Mouse (Mus musculus): ENCODE results near the gene Mrpl58. TPM values are rescaled to one million over a fixed set of nuclear protein-coding genes. Genes with fewer than 3 reads are reported as not detected.
"Not testable (repeated sequence)": the region's sequence is repeated elsewhere in the genome, so short reads cannot be mapped to it uniquely, and the experiment has no call there.

Mrpl58 gene
- total RNA-seq, 2 experiments from 2014 or later: 111 to 122 TPM

- no peak for DNase-seq (ENCODE audit: low spot score in 2 of 2)
These were observed 49.8 kb downstream of the Mrpl58 start for GRCm38 (mm10) chr11:115453306-115453705.

GRCm38 (mm10) chr11:115454822-115455221, 51.3 kb downstream of the Mrpl58 start:
- not testable (repeated sequence) for DNase-seq (ENCODE audit: low spot score in 2 of 2)

- no peak for DNase-seq (ENCODE audit: low spot score in 2 of 2)
These were observed 52.1 kb downstream of the Mrpl58 start for GRCm38 (mm10) chr11:115455619-115456018.

DNA sequence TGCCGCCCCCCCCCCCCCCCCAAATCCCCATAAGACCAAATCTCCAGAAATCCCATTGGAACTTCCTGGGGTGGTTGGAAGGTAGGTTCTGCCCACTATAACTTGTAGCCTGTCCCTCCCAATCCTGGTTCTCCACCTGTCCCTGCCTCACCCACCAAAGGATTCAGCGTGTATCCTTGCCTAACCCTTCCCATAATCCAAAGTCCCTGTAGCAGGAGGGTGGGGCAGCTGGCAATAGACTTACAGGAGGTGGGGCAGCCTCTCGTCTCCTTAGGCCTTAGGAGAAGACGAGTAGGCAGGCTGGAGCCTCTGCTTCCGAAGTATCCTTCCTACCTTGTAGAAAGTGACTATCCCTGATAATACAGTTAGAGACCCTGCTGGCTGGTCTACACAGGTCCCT, 52.6 kb downstream of the Mrpl58 start:
- DNase-seq (ENCODE audit: low spot score in 2 of 2): no peak

DNA sequence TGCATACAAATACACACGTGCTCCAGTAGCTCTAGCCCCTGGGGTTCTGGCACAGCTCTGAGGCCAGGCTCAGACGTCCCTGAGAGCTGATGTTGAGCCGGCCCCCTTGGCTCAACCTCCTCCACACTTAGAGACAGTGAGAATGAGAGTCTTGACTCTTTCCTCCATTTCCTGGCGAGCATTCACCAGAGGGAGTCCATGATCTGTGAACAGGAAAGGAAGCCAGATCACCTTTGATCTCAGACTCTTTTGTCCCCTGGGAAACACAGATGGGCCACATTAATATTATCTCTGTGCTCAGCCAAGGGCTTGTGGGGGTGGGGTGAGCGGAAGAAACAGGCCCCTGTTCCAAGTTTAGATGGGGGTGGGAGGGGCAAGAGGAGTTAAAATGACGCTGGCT, 53.9 kb downstream of the Mrpl58 start:
- no peak for DNase-seq (ENCODE audit: low spot score in 2 of 2)

- DNase-seq (ENCODE audit: low spot score in 2 of 2): no peak
These were observed 57.4 kb downstream of the Mrpl58 start for GRCm38 (mm10) chr11:115460976-115461375.

- no peak for DNase-seq (ENCODE audit: low spot score in 2 of 2)
These were observed 58.3 kb downstream of the Mrpl58 start for GRCm38 (mm10) chr11:115461846-115462242.

Small RNAs within 50 kb of the gene (microRNA-seq; reads per million reads assigned to microRNA genes)
- 0 reads per million in 2 experiments for gene Mir3968

Other genes with a start within 250 kb of the Mrpl58 start
- 10 to 100 TPM; 60.9 to 68.1 TPM for gene Slc9a3r1, start 240.4 kb upstream of the Mrpl58 start, total RNA-seq (2021)
- 10 to 100 TPM; 14.9 to 16.2 TPM for gene Tmem104, start 216.3 kb upstream of the Mrpl58 start, total RNA-seq (2021)
- 10 to 100 TPM; 24.3 to 30.5 TPM for gene Nat9, start 215.9 kb upstream of the Mrpl58 start, total RNA-seq (2021)
- 10 to 100 TPM; 33.8 to 35.7 TPM for gene Grin2c, start 136.5 kb upstream of the Mrpl58 start, total RNA-seq (2021)
- gene Fdxr, start 126.7 kb upstream of the Mrpl58 start, total RNA-seq (2021): 10 to 100 TPM; 13.1 to 18.1 TPM
- 10 to 100 TPM; 14.6 to 15.5 TPM for gene Fads6, start 106.1 kb upstream of the Mrpl58 start, total RNA-seq (2021)
- 1 to 10 TPM in 1 of 2 experiments, under 1 TPM in 1; 0.74 to 2.1 TPM for gene Otop2, start 96.6 kb upstream of the Mrpl58 start, total RNA-seq (2021)
- under 1 TPM; 0.26 to 0.52 TPM for gene Ush1g, start 81.7 kb upstream of the Mrpl58 start, total RNA-seq (2021)
- gene Otop3, start 69.0 kb upstream of the Mrpl58 start, total RNA-seq (2021): under 1 TPM in 1 of 2 experiments, not detected in 1; 0.14 TPM
- 100 to 1,000 TPM; 111 to 114 TPM for gene Hid1, start 36.0 kb upstream of the Mrpl58 start, total RNA-seq (2021)
- gene Cdr2l, start 21.8 kb upstream of the Mrpl58 start, total RNA-seq (2021): 10 to 100 TPM; 26.8 to 29.3 TPM
- gene Atp5h, start 16.2 kb downstream of the Mrpl58 start, total RNA-seq (2021): 100 to 1,000 TPM; 453 to 457 TPM
- 10 to 100 TPM; 82.5 to 85.6 TPM for gene Kctd2, start 16.4 kb downstream of the Mrpl58 start, total RNA-seq (2021)
- not detected for gene Trim80, start 36.8 kb downstream of the Mrpl58 start, total RNA-seq (2021)
- gene Slc16a5, start 58.7 kb downstream of the Mrpl58 start, total RNA-seq (2021): not detected
- gene Armc7, start 71.9 kb downstream of the Mrpl58 start, total RNA-seq (2021): 10 to 100 TPM; 15.0 to 15.4 TPM
- gene Nt5c, start 88.1 kb downstream of the Mrpl58 start, total RNA-seq (2021): 10 to 100 TPM; 62.2 to 63.3 TPM
- 100 to 1,000 TPM; 157 TPM for gene Jpt1, start 110.6 kb downstream of the Mrpl58 start, total RNA-seq (2021)
- gene Sumo2, start 132.5 kb downstream of the Mrpl58 start, total RNA-seq (2021): 100 to 1,000 TPM; 272 to 305 TPM
- 10 to 100 TPM; 44.2 to 49.3 TPM for gene Nup85, start 160.7 kb downstream of the Mrpl58 start, total RNA-seq (2021)
- gene Mrps7, start 200.2 kb downstream of the Mrpl58 start, total RNA-seq (2021): 10 to 100 TPM; 52.8 to 54.1 TPM
- 10 to 100 TPM; 81.4 to 84.1 TPM for gene Gga3, start 200.3 kb downstream of the Mrpl58 start, total RNA-seq (2021)
- 10 to 100 TPM; 15.4 to 16.1 TPM for gene Mif4gd, start 209.2 kb downstream of the Mrpl58 start, total RNA-seq (2021)
- 10 to 100 TPM; 55.2 to 60.6 TPM for gene Slc25a19, start 224.5 kb downstream of the Mrpl58 start, total RNA-seq (2021)